Mouse (Mus musculus): ENCODE results near the gene Peli2. TPM values are rescaled to one million over a fixed set of nuclear protein-coding genes. Genes with fewer than 3 reads are reported as not detected.

Gene Peli2
- total RNA-seq, 2 experiments from 2014 or later, result 21.3 to 42.4 TPM

DNA sequence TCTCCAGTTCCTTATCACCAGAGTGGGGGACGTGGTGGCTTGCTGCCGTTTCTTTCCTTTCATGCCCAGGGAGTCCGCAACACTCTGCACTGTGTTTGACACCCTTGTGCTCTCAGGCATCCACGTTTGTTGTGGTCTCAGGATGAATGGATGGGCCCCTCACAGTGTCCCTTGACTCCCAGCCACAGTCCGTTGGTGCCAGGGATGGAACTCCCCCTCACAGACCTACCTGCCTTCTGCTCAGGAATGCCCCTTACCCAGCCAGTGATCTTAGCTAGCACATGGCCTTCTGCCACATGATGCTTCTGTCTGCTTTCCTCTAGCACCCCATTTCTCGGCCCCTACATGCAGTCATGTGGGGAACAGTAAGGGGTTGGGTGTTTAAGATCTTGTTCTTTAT is 65.7 kb downstream of the Peli2 start:
- no peak for DNase-seq (ENCODE audit: low spot score in 2 of 2)

GRCm38 (mm10) chr14:48187100-48187499 is 66.5 kb downstream of the Peli2 start:
- no peak for DNase-seq (ENCODE audit: low spot score in 2 of 2)

DNA sequence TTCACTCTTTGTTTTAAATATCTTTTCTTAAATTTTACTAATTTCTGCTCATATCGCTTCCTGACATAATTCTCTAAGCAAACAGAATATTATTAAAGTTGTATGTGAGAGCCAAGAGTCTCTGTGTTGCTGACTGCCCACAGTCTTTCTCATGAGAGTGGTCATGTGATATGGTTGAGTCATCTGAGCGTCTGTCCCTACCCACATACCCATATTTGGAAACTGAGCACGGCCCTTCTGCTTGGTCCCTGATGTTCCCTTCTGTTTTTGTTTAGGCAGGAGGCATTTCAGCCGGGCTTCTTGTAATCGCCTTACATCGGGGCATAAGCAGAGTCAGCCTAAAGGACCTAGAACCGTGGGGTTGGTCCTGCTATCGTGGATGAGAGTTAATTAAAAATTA is 68.7 kb downstream of the Peli2 start:
- no peak for DNase-seq (ENCODE audit: low spot score in 2 of 2)

- DNase-seq (ENCODE audit: low spot score in 2 of 2), result no peak
These were observed 70.3 kb downstream of the Peli2 start for GRCm38 (mm10) chr14:48190946-48191345.

- DNase-seq (ENCODE audit: low spot score in 2 of 2), result no peak
These were observed 71.3 kb downstream of the Peli2 start for GRCm38 (mm10) chr14:48191925-48192324.

- DNase-seq (ENCODE audit: low spot score in 2 of 2), result no peak
These were observed 76.2 kb downstream of the Peli2 start for GRCm38 (mm10) chr14:48196804-48197203.

- no peak for DNase-seq (ENCODE audit: low spot score in 2 of 2)
These were observed 76.7 kb downstream of the Peli2 start for GRCm38 (mm10) chr14:48197287-48197686.

DNA sequence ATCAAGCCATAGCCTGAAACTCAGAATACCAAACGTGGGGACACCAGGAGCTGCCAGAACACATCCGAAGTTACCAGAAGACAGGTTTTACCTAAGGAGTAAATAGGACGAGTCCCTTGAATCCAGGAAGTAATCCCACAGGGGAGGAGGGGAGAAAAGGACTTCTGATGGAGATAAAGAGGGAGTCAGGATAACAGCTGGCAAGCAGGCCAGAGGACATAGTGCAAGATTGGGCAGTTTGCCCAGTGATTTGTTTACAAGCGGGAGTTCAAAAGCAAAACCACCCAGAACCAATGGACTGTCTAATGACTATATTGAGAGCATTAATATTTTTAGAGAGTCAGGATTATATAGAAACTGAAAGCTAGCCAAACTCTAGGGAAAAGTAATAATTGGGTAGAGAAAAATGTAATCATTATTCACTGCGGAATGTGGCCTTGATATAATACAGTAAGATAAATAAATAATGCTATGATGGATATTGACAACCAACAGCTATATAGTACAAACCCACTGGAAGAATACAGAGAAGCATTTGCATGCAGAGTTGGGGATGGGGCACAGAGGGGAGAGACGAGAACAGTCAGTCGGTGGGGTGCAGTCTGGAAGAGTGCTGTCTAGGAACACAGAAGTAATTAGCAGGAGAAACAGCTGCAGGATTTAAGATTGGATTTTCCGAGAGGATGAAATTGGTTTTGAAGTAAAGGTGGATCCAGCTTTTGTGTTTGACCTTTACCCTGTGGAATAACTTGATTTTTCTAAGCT is 77.7 kb downstream of the Peli2 start:
- DNase-seq (ENCODE audit: low spot score in 2 of 2), result no peak

DNA sequence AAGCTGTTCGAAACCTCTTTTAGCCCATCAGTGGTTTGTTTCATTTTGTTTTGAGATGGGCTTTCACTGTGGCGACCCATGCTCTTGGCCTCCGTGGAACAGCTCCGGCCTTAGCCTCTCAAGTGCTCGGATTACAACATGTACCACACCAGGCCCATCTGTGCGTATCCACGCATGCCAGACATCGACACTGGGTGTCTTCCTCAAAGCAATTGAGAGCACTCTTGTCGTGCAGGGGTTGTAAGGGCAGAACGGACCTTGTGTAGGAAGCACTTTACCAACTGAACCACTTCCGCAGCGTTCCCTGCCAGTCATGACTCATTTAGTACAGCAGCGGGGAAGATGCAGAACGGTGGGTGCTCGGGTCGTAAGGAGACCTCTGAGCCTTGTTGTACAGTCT is 78.3 kb downstream of the Peli2 start:
- no peak for DNase-seq (ENCODE audit: low spot score in 2 of 2)

DNA sequence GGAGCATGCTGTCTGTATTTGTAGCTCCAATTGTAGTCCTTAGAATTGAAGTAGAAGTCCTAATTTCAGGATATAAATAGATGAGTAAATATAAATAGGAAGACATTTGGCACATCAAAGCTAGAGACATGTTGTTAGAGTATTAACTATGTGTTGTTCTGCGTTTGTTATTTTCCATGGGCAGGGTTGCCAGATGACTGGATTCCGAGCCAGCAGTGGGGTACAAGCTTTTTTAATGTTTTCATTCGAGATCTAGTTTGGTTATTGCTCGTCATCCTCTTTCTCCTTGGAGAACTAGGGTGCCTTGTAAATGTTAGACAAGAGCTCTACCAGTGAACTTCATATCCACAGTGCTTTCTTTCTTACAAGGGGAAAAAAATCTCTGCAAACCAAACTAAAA is 78.9 kb downstream of the Peli2 start:
- DNase-seq (ENCODE audit: low spot score in 2 of 2), result no peak

DNA sequence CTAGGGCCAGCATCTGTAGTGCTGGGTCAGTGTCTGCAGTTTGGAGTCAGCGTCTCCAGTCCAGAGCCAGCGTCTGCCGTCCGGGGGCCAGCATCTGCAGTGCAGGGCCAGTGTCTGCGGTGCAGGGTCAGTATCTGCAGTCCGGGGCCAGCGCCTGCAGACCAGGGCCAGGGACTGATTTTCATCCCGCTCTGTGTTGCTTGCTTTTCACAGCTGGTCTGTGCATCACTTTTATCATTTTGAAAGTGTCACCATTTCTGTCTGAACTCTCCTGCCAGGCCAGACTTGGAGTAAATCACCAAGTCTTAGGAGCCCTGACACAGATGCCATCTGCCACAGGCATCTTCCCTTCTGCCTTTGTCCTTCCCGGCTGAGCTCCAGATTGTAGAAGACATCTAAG is 79.7 kb downstream of the Peli2 start:
- DNase-seq (ENCODE audit: low spot score in 2 of 2), result no peak

DNA sequence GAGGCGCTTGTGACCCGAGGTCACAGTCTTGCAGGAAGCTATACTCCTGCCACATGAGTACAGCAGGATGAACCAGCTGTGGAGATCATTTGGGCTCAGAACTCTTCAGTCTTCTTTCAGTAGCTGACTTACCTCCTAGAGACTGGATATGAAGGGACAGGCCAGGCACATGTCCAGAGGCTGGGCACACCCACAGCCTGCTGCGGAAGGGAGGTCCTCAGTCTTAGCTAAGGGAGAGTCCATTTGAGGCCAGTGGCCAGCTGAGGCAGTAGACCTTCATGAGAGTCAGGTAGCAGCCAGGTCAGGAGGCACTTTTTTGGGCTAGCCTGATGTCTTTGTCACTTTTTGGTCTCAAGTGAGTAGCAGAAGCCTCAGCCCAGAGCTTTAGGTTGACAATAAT is 80.2 kb downstream of the Peli2 start:
- no peak for DNase-seq (ENCODE audit: low spot score in 2 of 2)

DNA sequence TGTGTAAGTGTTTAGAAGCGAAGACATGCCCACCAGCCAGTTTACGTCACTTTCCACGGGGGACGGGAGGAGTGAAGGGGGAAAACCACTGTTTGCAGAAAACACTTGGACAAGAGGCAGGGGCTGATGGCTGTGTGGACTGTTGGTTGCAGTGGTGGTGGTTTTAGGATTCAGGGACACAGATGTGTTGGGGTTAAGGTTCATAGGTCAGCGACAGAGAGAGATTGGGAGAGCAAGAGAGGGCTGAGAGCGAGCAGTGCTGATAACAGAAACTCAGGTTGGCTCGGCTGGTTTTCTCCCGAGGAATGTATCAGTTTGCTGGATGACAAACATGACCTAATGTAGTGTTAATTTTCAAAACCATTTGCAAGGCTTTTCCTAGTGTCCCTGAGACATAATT is 80.8 kb downstream of the Peli2 start:
- DNase-seq (ENCODE audit: low spot score in 2 of 2), result no peak

- DNase-seq (ENCODE audit: low spot score in 2 of 2), result no peak
These were observed 81.7 kb downstream of the Peli2 start for GRCm38 (mm10) chr14:48202096-48203036.

GRCm38 (mm10) chr14:48205044-48205443 is 84.4 kb downstream of the Peli2 start:
- no peak for DNase-seq (ENCODE audit: low spot score in 2 of 2)

DNA sequence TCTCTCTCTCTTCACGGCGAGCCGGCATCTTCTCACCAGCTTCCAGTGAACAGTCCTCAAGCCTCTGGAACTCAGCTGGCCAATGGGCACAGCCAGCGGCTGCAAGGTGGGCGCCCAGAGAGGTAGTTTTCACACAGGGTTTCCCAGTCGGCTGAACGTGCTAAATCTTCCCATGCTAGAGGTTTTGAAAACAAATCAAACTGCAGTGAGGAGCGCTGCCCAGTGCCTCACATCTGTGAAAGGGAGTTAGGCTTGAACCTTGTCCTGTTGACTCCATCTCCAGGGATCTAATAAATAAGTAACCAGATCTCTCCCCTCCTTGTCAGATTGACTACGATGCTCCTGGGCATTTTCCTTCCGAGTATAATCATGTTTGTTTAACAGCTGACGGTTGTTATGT is 85.0 kb downstream of the Peli2 start:
- DNase-seq (ENCODE audit: low spot score in 2 of 2), result no peak

GRCm38 (mm10) chr14:48207119-48207518 is 86.5 kb downstream of the Peli2 start:
- DNase-seq (ENCODE audit: low spot score in 2 of 2), result no peak

GRCm38 (mm10) chr14:48207746-48208640 is 87.4 kb downstream of the Peli2 start:
- no peak for DNase-seq (ENCODE audit: low spot score in 2 of 2)

DNA sequence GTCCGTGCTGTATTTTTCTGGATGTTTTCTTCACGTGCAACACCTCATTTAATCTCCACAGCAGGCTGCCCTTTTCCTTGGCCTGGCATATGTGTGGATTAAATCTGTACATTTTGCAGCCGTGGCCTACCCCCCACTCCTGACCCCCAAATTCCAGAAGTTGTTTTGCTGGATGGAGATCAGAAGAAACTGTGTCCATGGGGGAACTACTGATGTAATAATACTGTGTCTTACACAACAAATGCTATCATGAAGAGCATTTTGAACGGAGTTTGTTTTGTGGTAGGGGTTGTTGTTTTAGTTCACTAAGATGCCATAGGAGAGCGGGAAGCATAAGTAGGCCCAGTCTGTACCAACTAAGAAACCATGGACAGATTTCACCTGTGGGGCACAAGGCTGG is 88.8 kb downstream of the Peli2 start:
- no peak for DNase-seq (ENCODE audit: low spot score in 2 of 2)

- DNase-seq (ENCODE audit: low spot score in 2 of 2), result no peak
These were observed 89.5 kb downstream of the Peli2 start for GRCm38 (mm10) chr14:48210089-48210488.

GRCm38 (mm10) chr14:48211526-48211925 is 90.9 kb downstream of the Peli2 start:
- no peak for DNase-seq (ENCODE audit: low spot score in 2 of 2)

All from adrenal gland, adult 18-20 months (tissue).